Mouse (Mus musculus) MEL (cell line): Measurements from ENCODE around the gene Gm6525. TPM values are rescaled to one million over a fixed set of nuclear protein-coding genes. Genes with fewer than 3 reads are reported as not detected.

Source experiments
- DNase-seq: peaks from one replicate; pipeline ENCODE4 v3.0.0; 2011; ENCODE audit warnings: low read depth, low spot score
- H3K27ac ChIP-seq: 2 replicates; pipeline ENCODE4 v1.5.1; 2012; ENCODE audit warnings: low read depth, mild to moderate bottlenecking, control low read depth, low read length, moderate library complexity; ENCODE audit not compliant: control insufficient read depth
- H3K27me3 ChIP-seq, 2 experiments: fragments of 150-350 bp in 1 of 2; sonication (generic) in 1 of 2; 2 replicates each; pipeline ENCODE4 v1.6.1; 2012; ENCODE audit warnings: low read length in 2 of 2, mild to moderate bottlenecking in 2 of 2, improper control_type of control experiment in 1 of 2, moderate library complexity in 1 of 2; ENCODE audit not compliant: insufficient read depth in 2 of 2, control insufficient read depth in 1 of 2
- H3K36me3 ChIP-seq, 2 experiments: 2 replicates each; pipeline ENCODE4 v1.6.1; 2012 to 2014; ENCODE audit warnings: low read length in 2 of 2, improper control_type of control experiment in 1 of 2, inconsistent platforms in 1 of 2, mild to moderate bottlenecking in 1 of 2; ENCODE audit not compliant: insufficient read depth in 2 of 2, control insufficient read depth in 1 of 2
- H3K4me1 ChIP-seq, 2 experiments: fragments of 150-350 bp in 1 of 2; sonication (generic) in 1 of 2; 2 replicates each; pipeline ENCODE4 v1.6.1; 2012; ENCODE audit warnings: low read length in 2 of 2, improper control_type of control experiment in 1 of 2, mild to moderate bottlenecking in 1 of 2; ENCODE audit not compliant: insufficient read depth in 2 of 2, control insufficient read depth in 1 of 2
- H3K4me3 ChIP-seq, 2 experiments: fragments of 150-350 bp in 1 of 2; sonication (generic) in 1 of 2; 2 replicates each; pipeline ENCODE4 v1.5.1; 2012; ENCODE audit warnings: low read depth in 2 of 2, low read length in 2 of 2, mild to moderate bottlenecking in 2 of 2, moderate library complexity in 2 of 2, control low read depth in 1 of 2, improper control_type of control experiment in 1 of 2; ENCODE audit not compliant: control insufficient read depth in 1 of 2, insufficient read depth in 1 of 2
- H3K79me2 ChIP-seq: 2 replicates; pipeline ENCODE4 v1.6.1; 2012; ENCODE audit warnings: mild to moderate bottlenecking, low read length, moderate library complexity; ENCODE audit not compliant: control insufficient read depth, poor library complexity, insufficient read depth
- H3K9ac ChIP-seq: 2 replicates; pipeline ENCODE4 v1.6.1; 2012; ENCODE audit warnings: low read depth, mild to moderate bottlenecking, control low read depth, low read length, moderate library complexity; ENCODE audit not compliant: control insufficient read depth, poor library complexity, severe bottlenecking
- H3K9me3 ChIP-seq: fragments of 150-350 bp; sonication (generic); replicated peaks from 2 replicates; pipeline ENCODE4 v1.6.1; 2012; ENCODE audit warnings: mild to moderate bottlenecking, low read length, improper control_type of control experiment, moderate library complexity; ENCODE audit not compliant: insufficient read depth
- BHLHE40 ChIP-seq: IDR thresholded peaks from 2 replicates; pipeline ENCODE4 v1.6.1; 2012; ENCODE audit warnings: low read depth, mild to moderate bottlenecking, inconsistent platforms, low read length, improper control_type of control experiment, borderline replicate concordance
- CHD1 ChIP-seq: IDR thresholded peaks from 2 replicates; pipeline ENCODE4 v1.6.1; 2012; ENCODE audit warnings: low read depth, mild to moderate bottlenecking, inconsistent platforms, low read length, improper control_type of control experiment
- CTCF ChIP-seq, 3 experiments: IDR thresholded peaks in 2 of 3; conservative IDR thresholded peaks in 1 of 3; 2 replicates each; pipeline ENCODE4 v1.5.1; 2011 to 2012; ENCODE audit warnings: low read length in 3 of 3, low read depth in 2 of 3, mild to moderate bottlenecking in 2 of 3, improper control_type of control experiment in 1 of 3, inconsistent platforms in 1 of 3, mixed read lengths in 1 of 3, moderate library complexity in 1 of 3; ENCODE audit not compliant: control insufficient read depth in 1 of 3, insufficient read depth in 1 of 3, poor library complexity in 1 of 3, severe bottlenecking in 1 of 3
- E2F4 ChIP-seq: IDR thresholded peaks from 2 replicates; pipeline ENCODE4 v1.6.1; 2011; ENCODE audit warnings: low read depth, low read length, improper control_type of control experiment, borderline replicate concordance
- EP300 ChIP-seq, 2 experiments: IDR thresholded peaks; 2 replicates each; pipeline ENCODE4 v1.6.1; 2011; ENCODE audit warnings: improper control_type of control experiment in 2 of 2, low read length in 2 of 2, low read depth in 1 of 2, mild to moderate bottlenecking in 1 of 2
- ETS1 ChIP-seq: IDR thresholded peaks from 2 replicates; pipeline ENCODE4 v1.6.1; 2012; ENCODE audit warnings: low read depth, mild to moderate bottlenecking, inconsistent platforms, low read length, improper control_type of control experiment, moderate library complexity
- GABPA ChIP-seq: IDR thresholded peaks from 2 replicates; pipeline ENCODE4 v1.6.1; 2012; ENCODE audit warnings: low read depth, mild to moderate bottlenecking, inconsistent platforms, low read length, improper control_type of control experiment, moderate library complexity
- GATA1 ChIP-seq: IDR thresholded peaks from 2 replicates; pipeline ENCODE4 v1.6.1; 2011; ENCODE audit warnings: low read depth, low read length, improper control_type of control experiment
- HCFC1 ChIP-seq: IDR thresholded peaks from 2 replicates; pipeline ENCODE4 v1.6.1; 2012; ENCODE audit warnings: low read depth, mild to moderate bottlenecking, inconsistent platforms, low read length, improper control_type of control experiment, moderate library complexity
- JUND ChIP-seq: IDR thresholded peaks from 2 replicates; pipeline ENCODE4 v1.6.1; 2011; ENCODE audit warnings: low read depth, mild to moderate bottlenecking, improper control_type of control experiment, low read length
- KAT2A ChIP-seq: conservative IDR thresholded peaks from 2 replicates; pipeline ENCODE4 v1.6.1; 2012; ENCODE audit warnings: low read depth, low read length, improper control_type of control experiment, inconsistent platforms
- MAFK ChIP-seq: IDR thresholded peaks from 2 replicates; pipeline ENCODE4 v1.6.1; 2011; ENCODE audit warnings: low read depth, mild to moderate bottlenecking, low read length, improper control_type of control experiment, borderline replicate concordance
- MAZ ChIP-seq: IDR thresholded peaks from 2 replicates; pipeline ENCODE4 v1.6.1; 2012; ENCODE audit warnings: low read depth, mild to moderate bottlenecking, inconsistent platforms, low read length, improper control_type of control experiment
- MEF2A ChIP-seq: IDR thresholded peaks from 2 replicates; pipeline ENCODE4 v1.6.1; 2014; ENCODE audit warnings: low read depth, mild to moderate bottlenecking, inconsistent platforms, low read length, improper control_type of control experiment; ENCODE audit not compliant: poor library complexity, insufficient replicate concordance, severe bottlenecking; ENCODE audit errors: extremely low read depth
- MXI1 ChIP-seq: IDR thresholded peaks from 2 replicates; pipeline ENCODE4 v1.6.1; 2011; ENCODE audit warnings: mild to moderate bottlenecking, low read depth, low read length, improper control_type of control experiment
- MYB ChIP-seq: IDR thresholded peaks from 2 replicates; pipeline ENCODE4 v1.6.1; 2011; ENCODE audit warnings: mild to moderate bottlenecking, low read depth, low read length, improper control_type of control experiment
- MYC ChIP-seq: IDR thresholded peaks from 2 replicates; pipeline ENCODE4 v1.6.1; 2011; ENCODE audit warnings: low read depth, mild to moderate bottlenecking, low read length, improper control_type of control experiment, moderate library complexity
- POLR2A ChIP-seq, 2 experiments: IDR thresholded peaks; 2 replicates each; pipeline ENCODE4 v1.6.1; 2011 to 2012; ENCODE audit warnings: low read length in 2 of 2, mild to moderate bottlenecking in 2 of 2, control low read depth in 1 of 2, improper control_type of control experiment in 1 of 2, low read depth in 1 of 2, moderate library complexity in 1 of 2; ENCODE audit not compliant: control insufficient read depth in 1 of 2, insufficient read depth in 1 of 2, poor library complexity in 1 of 2
- POLR2AphosphoS2 ChIP-seq: IDR thresholded peaks from 2 replicates; pipeline ENCODE4 v1.6.1; 2011; ENCODE audit warnings: low read length, improper control_type of control experiment
- POLR2AphosphoS5 ChIP-seq: IDR thresholded peaks from 2 replicates; pipeline ENCODE4 v1.6.1; 2012; ENCODE audit warnings: low read depth, borderline replicate concordance, mild to moderate bottlenecking, inconsistent platforms, low read length, moderate library complexity, mixed read lengths
- RAD21 ChIP-seq: IDR thresholded peaks from 2 replicates; pipeline ENCODE4 v1.6.1; 2011; ENCODE audit warnings: mild to moderate bottlenecking, low read depth, low read length, improper control_type of control experiment
- RCOR1 ChIP-seq: IDR thresholded peaks from 2 replicates; pipeline ENCODE4 v1.6.1; 2012; ENCODE audit warnings: low read depth, mild to moderate bottlenecking, inconsistent platforms, low read length, improper control_type of control experiment
- SIN3A ChIP-seq: IDR thresholded peaks from 2 replicates; pipeline ENCODE4 v1.6.1; 2012; ENCODE audit warnings: low read length, improper control_type of control experiment, inconsistent platforms
- TAL1 ChIP-seq: IDR thresholded peaks from 2 replicates; pipeline ENCODE4 v1.6.1; 2012; ENCODE audit warnings: mild to moderate bottlenecking, inconsistent platforms, low read length, moderate library complexity, mixed read lengths
- TCF12 ChIP-seq: IDR thresholded peaks from 2 replicates; pipeline ENCODE4 v1.6.1; 2014; ENCODE audit warnings: low read depth, mild to moderate bottlenecking, inconsistent platforms, low read length, improper control_type of control experiment, moderate library complexity
- USF2 ChIP-seq, 2 experiments: IDR thresholded peaks; 2 replicates each; pipeline ENCODE4 v1.6.1; 2011 to 2012; ENCODE audit warnings: improper control_type of control experiment in 2 of 2, low read length in 2 of 2, borderline replicate concordance in 1 of 2, inconsistent platforms in 1 of 2, low read depth in 1 of 2, mild to moderate bottlenecking in 1 of 2; ENCODE audit not compliant: insufficient read depth in 1 of 2
- ZC3H11A ChIP-seq: IDR thresholded peaks from 2 replicates; pipeline ENCODE4 v1.6.1; 2012; ENCODE audit warnings: low read depth, mild to moderate bottlenecking, inconsistent platforms, low read length, improper control_type of control experiment
- ZNF384 ChIP-seq: IDR thresholded peaks from 2 replicates; pipeline ENCODE4 v1.6.1; 2012; ENCODE audit warnings: low read depth, mild to moderate bottlenecking, inconsistent platforms, low read length, improper control_type of control experiment
- polyA plus RNA-seq, 2 experiments: library from polyadenylated mRNA; stranded (reverse) in 1 of 2; unstranded in 1 of 2; fragments of >175 nt in 1 of 2; fragments of >200 nt in 1 of 2; gene quantifications; 2 replicates each; pipeline versions ENCODE4 v1.2.1 to v1.2.4; 2012; ENCODE audit warnings: low replicate concordance in 2 of 2, low read depth in 1 of 2; ENCODE audit not compliant: insufficient read length in 2 of 2, insufficient read depth in 1 of 2, missing spikeins in 1 of 2
- total RNA-seq: library from RNA; depleted of rRNA; stranded (reverse); fragments of 300-350 nt; gene quantifications from 2 replicates; pipeline ENCODE4 v1.2.3, GENCODE M21; 2012

Gene Gm6525
- total and polyA plus RNA-seq, 3 experiments, result 0.35 to 0.85 TPM; not detected in 1

DNA sequence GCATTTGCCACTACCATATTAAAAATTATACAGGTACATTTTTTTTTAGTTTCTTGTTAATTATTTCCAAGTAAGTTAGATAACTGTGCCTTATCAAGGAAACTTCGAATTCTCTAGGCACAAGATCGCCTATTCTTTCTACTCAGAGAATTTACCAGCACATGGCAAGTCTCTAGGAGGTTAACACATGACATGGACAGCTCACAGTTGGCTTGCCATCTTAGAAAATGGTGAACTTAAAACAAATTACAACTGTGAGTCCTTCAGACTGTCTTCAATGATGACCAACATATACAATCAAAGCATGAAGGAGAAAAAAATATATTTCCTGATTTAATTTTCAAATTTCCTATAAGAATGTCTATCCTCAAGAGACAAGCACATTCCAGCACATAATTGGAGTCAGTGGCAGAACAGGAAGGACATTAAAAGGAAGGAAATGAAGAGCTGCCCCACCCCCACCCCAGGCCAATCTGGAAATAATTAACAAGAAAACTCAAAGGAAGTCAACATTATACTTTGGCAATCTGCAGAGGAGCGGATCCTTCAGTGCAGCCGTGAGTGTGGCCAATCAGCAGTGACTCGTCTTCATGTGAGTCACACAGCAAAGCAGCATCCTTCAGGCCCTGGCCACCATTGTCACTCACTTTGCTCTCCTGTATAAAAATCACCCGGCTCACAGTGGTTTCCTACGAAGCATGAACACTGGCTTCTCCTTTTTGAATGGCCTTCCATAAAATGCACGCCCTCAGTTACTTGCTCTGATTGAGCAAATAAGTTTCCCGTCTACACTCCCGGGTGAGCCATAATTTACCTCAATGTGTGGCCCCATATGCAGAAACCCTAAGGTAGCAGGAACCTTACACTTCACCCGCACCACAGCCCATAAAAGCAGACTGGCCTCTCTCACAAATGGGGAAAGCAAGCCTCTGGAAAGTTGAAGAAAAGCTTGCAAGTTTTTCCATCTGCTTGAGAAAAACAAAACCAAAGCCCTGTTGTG, 44.7 kb upstream of the Gm6525 start:
- Histone ChIP-seq H3K27ac (no peak overlapping the region), H3K4me3 (no peak overlapping the region), H3K36me3 (no peaks in the 10 kb centered on the region), H3K79me2 (no peaks in the 10 kb centered on the region), H3K27me3 (no peaks in the 10 kb centered on the region), H3K9me3 (no peaks in the 10 kb centered on the region), H3K4me1 (0 out of 4 replicates have a peak, but pooled peaks cover 0 to 2% of the 10 kb centered on the region in 2 experiments), H3K9ac (no peak overlapping the region)
- TF ChIP-seq ZC3H11A (no peak), ZNF384 (no peak), BHLHE40 (no peak), RCOR1 (no peak), TCF12 (no peak), KAT2A (no peak), TAL1 (no peak), USF2 (IDR thresholded peaks at IDR 0.05; ENCODE audit: borderline replicate concordance in 1 of 2, insufficient read depth in 1 of 2, low read depth in 1 of 2, low read length in 2 of 2) (no peak), POLR2AphosphoS2 (no peak), POLR2A (IDR thresholded peaks at IDR 0.05; ENCODE audit: control insufficient read depth in 1 of 2, insufficient read depth in 1 of 2, low read depth in 1 of 2, low read length in 2 of 2, poor library complexity in 1 of 2) (no peak), JUND (no peak), CTCF (IDR thresholded peaks at IDR 0.05 in 2 of 3, conservative IDR thresholded peaks at IDR 0.05 in 1 of 3; ENCODE audit: control insufficient read depth in 1 of 3, insufficient read depth in 1 of 3, low read depth in 2 of 3, low read length in 3 of 3, poor library complexity in 1 of 3, severe bottlenecking in 1 of 3) (no peak), MXI1 (no peak), MYB (no peak), GABPA (no peak), GATA1 (no peak), RAD21 (no peak), E2F4 (no peak), SIN3A (no peak), CHD1 (no peak)
- no peak for DNase-seq

DNA sequence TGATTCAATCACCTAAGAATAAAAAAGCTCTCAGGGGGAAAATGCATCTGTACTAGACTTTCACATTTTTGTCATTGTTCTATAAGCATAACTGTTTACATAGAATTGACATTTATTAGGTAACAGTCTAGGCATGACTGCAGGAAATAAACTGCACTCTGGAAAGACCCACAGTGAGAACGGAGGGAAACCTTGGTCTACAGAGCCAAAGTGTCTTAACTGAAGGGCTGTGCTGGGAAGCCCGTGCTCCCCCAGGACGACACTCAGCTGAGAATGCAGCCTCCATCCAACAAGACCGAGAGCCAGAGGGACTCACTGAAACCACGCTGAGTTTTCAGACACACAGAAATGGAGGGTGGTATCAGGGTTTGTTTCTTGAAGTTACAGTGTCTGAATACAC, 43.1 kb upstream of the Gm6525 start:
- Histone ChIP-seq H3K9me3 (no peaks in the 10 kb centered on the region), H3K27me3 (no peaks in the 10 kb centered on the region), H3K9ac (no peak overlapping the region), H3K36me3 (no peaks in the 10 kb centered on the region), H3K4me1 (0 out of 4 replicates have a peak, but pooled peaks cover 0 to 2% of the 10 kb centered on the region in 2 experiments), H3K79me2 (no peaks in the 10 kb centered on the region), H3K4me3 (no peak overlapping the region), H3K27ac (no peak overlapping the region)
- DNase-seq, result no peak
- TF ChIP-seq POLR2AphosphoS5 (no peak), RAD21 (no peak), ETS1 (no peak), TAL1 (no peak), HCFC1 (no peak), MEF2A (no peak), MAFK (no peak), CTCF (IDR thresholded peaks at IDR 0.05 in 2 of 3, conservative IDR thresholded peaks at IDR 0.05 in 1 of 3; ENCODE audit: control insufficient read depth in 1 of 3, insufficient read depth in 1 of 3, low read depth in 2 of 3, low read length in 3 of 3, poor library complexity in 1 of 3, severe bottlenecking in 1 of 3) (no peak), EP300 (IDR thresholded peaks at IDR 0.05; ENCODE audit: low read depth in 1 of 2, low read length in 2 of 2) (no peak), GATA1 (no peak), BHLHE40 (no peak), MXI1 (no peak), POLR2A (IDR thresholded peaks at IDR 0.05; ENCODE audit: control insufficient read depth in 1 of 2, insufficient read depth in 1 of 2, low read depth in 1 of 2, low read length in 2 of 2, poor library complexity in 1 of 2) (no peak), TCF12 (no peak), RCOR1 (no peak), MYC (no peak), MAZ (no peak)
